Mouse (Mus musculus): ENCODE measurements at regions not wholly inside any gene's neighbourhood (a gene's known extent, or its start where the extent isn't known, plus 50 kb on each side); places are given as distances from the start of the nearest gene placed in this dataset.

GRCm38 (mm10) chr13:16100253-16100652, 88.6 kb downstream of the Inhba start:
- no peak for DNase-seq

- DNase-seq: no peak
Observed at GRCm38 (mm10) chr13:16114837-16115236, 103.2 kb downstream of the Inhba start.

- DNase-seq: no peak
Observed at GRCm38 (mm10) chr13:16146686-16147085, 135.0 kb downstream of the Inhba start.

GRCm38 (mm10) chr13:16154926-16155325, 143.3 kb downstream of the Inhba start:
- DNase-seq: no peak

GRCm38 (mm10) chr13:16165204-16165894, 153.7 kb downstream of the Inhba start:
- DNase-seq: no peak

GRCm38 (mm10) chr13:16196692-16197091, 185.0 kb downstream of the Inhba start:
- DNase-seq: no peak

- DNase-seq: no peak
Observed at GRCm38 (mm10) chr13:16200046-16200445, 188.4 kb downstream of the Inhba start.

- DNase-seq: no peak
Observed at GRCm38 (mm10) chr13:16203147-16203546, 191.5 kb downstream of the Inhba start.

GRCm38 (mm10) chr13:16204097-16204496, 192.4 kb downstream of the Inhba start:
- DNase-seq: no peak

GRCm38 (mm10) chr13:16211482-16211881, 199.8 kb downstream of the Inhba start:
- no peak for DNase-seq

- no peak for DNase-seq
Observed at GRCm38 (mm10) chr13:16219877-16220276, 208.2 kb downstream of the Inhba start.

- DNase-seq: no peak
Observed at GRCm38 (mm10) chr13:16222942-16223600, 211.4 kb downstream of the Inhba start.

GRCm38 (mm10) chr13:16261145-16261544, 249.5 kb downstream of the Inhba start:
- no peak for DNase-seq

GRCm38 (mm10) chr13:16279974-16280373, 268.3 kb downstream of the Inhba start:
- DNase-seq: no peak

GRCm38 (mm10) chr13:16280742-16281141, 269.1 kb downstream of the Inhba start:
- DNase-seq: no peak

GRCm38 (mm10) chr13:16281777-16282176, 270.1 kb downstream of the Inhba start:
- DNase-seq: no peak

- DNase-seq: no peak
Observed at GRCm38 (mm10) chr13:16282230-16282629, 270.6 kb downstream of the Inhba start.

GRCm38 (mm10) chr13:16283336-16283735, 271.7 kb downstream of the Inhba start:
- no peak for DNase-seq

GRCm38 (mm10) chr13:16289633-16290032, 278.0 kb downstream of the Inhba start:
- DNase-seq: no peak

GRCm38 (mm10) chr13:16290784-16291183, 279.1 kb downstream of the Inhba start:
- no peak for DNase-seq

- DNase-seq: no peak
Observed at GRCm38 (mm10) chr13:16291661-16292291, 280.1 kb downstream of the Inhba start.

- no peak for DNase-seq
Observed at GRCm38 (mm10) chr13:16299756-16300155, 288.1 kb downstream of the Inhba start.

- no peak for DNase-seq
Observed at GRCm38 (mm10) chr13:16314669-16315068, 303.0 kb downstream of the Inhba start.

GRCm38 (mm10) chr13:16315689-16316088, 304.0 kb downstream of the Inhba start:
- DNase-seq: no peak

Measured in cerebellum, adult 18-20 months (tissue).